In genomic region chr2:69821711-69822110, GRCm38 (mm10) we compare ENCODE assay signal across 8 mouse cellular contexts. TPM values are rescaled to one million over a fixed set of nuclear protein-coding genes. Genes with fewer than 3 reads are reported as not detected.
DNase-seq lines count a peak whose midpoint lies in the region; ATAC-seq and TF ChIP-seq lines count a peak whose summit lies in the region.

Klhl23 (plus strand) TSS chr2:69821944.

- H3K4me3 ChIP-seq in kidney, adult 2 months (ENCODE audit: insufficient read depth, low read depth, low read length): peak within 1 kb of the TSS; percentile 85
- H3K4me3 ChIP-seq in forebrain, embryonic 16.5 days (replicated peaks; ENCODE audit: low read length): peak within 1 kb of the TSS; percentile 81
- peak within 1 kb of the TSS; percentile 87 for H3K4me3 ChIP-seq in hindbrain, embryonic 13.5 days
- H3K4me3 ChIP-seq in liver, embryonic 15.5 days (replicated peaks): peak within 1 kb of the TSS; percentile 96
- H3K4me3 ChIP-seq in neural tube, embryonic 13.5 days: peak within 1 kb of the TSS; percentile 80

- no peak for TF ChIP-seq POLR2A in kidney, adult 2 months (IDR thresholded peaks at IDR 0.05; ENCODE audit: low read depth, low read length)

- no peak for ATAC-seq in forebrain, embryonic 16.5 days
- ATAC-seq in hindbrain, embryonic 13.5 days (ENCODE audit: low FRiP score): no peak
- ATAC-seq in liver, embryonic 15.5 days (ENCODE audit: insufficient read depth): peak; percentile 30
- ATAC-seq in neural tube, embryonic 13.5 days (ENCODE audit: low read depth): no peak
- no peak for ATAC-seq in activated CD4-positive, CD25-positive, alpha-beta regulatory T cell, adult 4 months

- DNase-seq in kidney, adult 2 months: no peak
- DNase-seq in kidney, adult 11 months: no peak
- peak; percentile 17 for DNase-seq in adrenal gland, postnatal 14 days

- no peaks in the 10 kb centered on the region for H3K9me3 ChIP-seq in forebrain, embryonic 16.5 days (ENCODE audit: control insufficient read depth, low read length)
- no peaks in the 10 kb centered on the region for H3K9me3 ChIP-seq in hindbrain, embryonic 13.5 days
- H3K9me3 ChIP-seq in liver, embryonic 15.5 days (replicated peaks): no peaks in the 10 kb centered on the region
- no peaks in the 10 kb centered on the region for H3K9me3 ChIP-seq in neural tube, embryonic 13.5 days

- no peaks in the 10 kb centered on the region for H3K4me1 ChIP-seq in kidney, adult 2 months (ENCODE audit: control insufficient read depth, insufficient read depth, low read length)
- H3K4me1 ChIP-seq in forebrain, embryonic 16.5 days (replicated peaks; ENCODE audit: control insufficient read depth, insufficient read depth, low read length): peaks cover 23% of the 10 kb centered on the region
- H3K4me1 ChIP-seq in hindbrain, embryonic 13.5 days (replicated peaks): peaks cover 38% of the 10 kb centered on the region
- H3K4me1 ChIP-seq in liver, embryonic 15.5 days (replicated peaks): peaks cover 76% of the 10 kb centered on the region
- H3K4me1 ChIP-seq in neural tube, embryonic 13.5 days (replicated peaks): peaks cover 40% of the 10 kb centered on the region

- TF ChIP-seq CTCF in kidney, adult 2 months (conservative IDR thresholded peaks at IDR 0.05; ENCODE audit: insufficient read depth, insufficient read length, low read depth, low read length): no peak

- no peaks in the 10 kb centered on the region for H3K27me3 ChIP-seq in kidney, adult 2 months (replicated peaks; ENCODE audit: control insufficient read depth, insufficient read depth, low read length)
- no peaks in the 10 kb centered on the region for H3K27me3 ChIP-seq in forebrain, embryonic 16.5 days (replicated peaks; ENCODE audit: control insufficient read depth, insufficient read depth, low read length)
- no peaks in the 10 kb centered on the region for H3K27me3 ChIP-seq in hindbrain, embryonic 13.5 days
- H3K27me3 ChIP-seq in liver, embryonic 15.5 days: no peaks in the 10 kb centered on the region
- no peaks in the 10 kb centered on the region for H3K27me3 ChIP-seq in neural tube, embryonic 13.5 days

- 20% methylated on average over 8 of the region's 8 CpGs for WGBS in kidney, adult 2 months
- WGBS in forebrain, embryonic 16.5 days: 31% methylated on average over 8 of the region's 8 CpGs
- WGBS in hindbrain, embryonic 13.5 days: 27% methylated on average over 8 of the region's 8 CpGs
- under 1% methylated on average over 8 of the region's 8 CpGs for WGBS in liver, embryonic 15.5 days (ENCODE audit: insufficient replicate concordance)
- 32% methylated on average over 8 of the region's 8 CpGs for WGBS in neural tube, embryonic 13.5 days

- H3K27ac ChIP-seq in kidney, adult 2 months (ENCODE audit: insufficient read depth, low read depth, low read length): no peak within 1 kb of the TSS
- peak within 1 kb of the TSS; percentile 93 for H3K27ac ChIP-seq in forebrain, embryonic 16.5 days (ENCODE audit: low read length)
- H3K27ac ChIP-seq in hindbrain, embryonic 13.5 days: peak within 1 kb of the TSS; percentile 95
- H3K27ac ChIP-seq in liver, embryonic 15.5 days (replicated peaks): peak within 1 kb of the TSS; percentile 93
- H3K27ac ChIP-seq in neural tube, embryonic 13.5 days (replicated peaks): peak within 1 kb of the TSS; percentile 96

- peak within 1 kb of the TSS; percentile 64 for H3K4me2 ChIP-seq in forebrain, embryonic 16.5 days (ENCODE audit: low read length)
- peak within 1 kb of the TSS; percentile 80 for H3K4me2 ChIP-seq in hindbrain, embryonic 13.5 days
- peak within 1 kb of the TSS; percentile 94 for H3K4me2 ChIP-seq in liver, embryonic 15.5 days
- peak within 1 kb of the TSS; percentile 75 for H3K4me2 ChIP-seq in neural tube, embryonic 13.5 days

- peak within 1 kb of the TSS; percentile 96 for H3K9ac ChIP-seq in forebrain, embryonic 16.5 days (replicated peaks; ENCODE audit: low read depth, low read length)
- H3K9ac ChIP-seq in hindbrain, embryonic 13.5 days: peak within 1 kb of the TSS; percentile 94
- peak within 1 kb of the TSS; percentile 96 for H3K9ac ChIP-seq in liver, embryonic 15.5 days
- H3K9ac ChIP-seq in neural tube, embryonic 13.5 days: peak within 1 kb of the TSS; percentile 98

- no peaks in the 10 kb centered on the region for H3K36me3 ChIP-seq in kidney, adult 2 months (ENCODE audit: control insufficient read depth, insufficient read depth, low read length)
- H3K36me3 ChIP-seq in forebrain, embryonic 16.5 days (ENCODE audit: control insufficient read depth, insufficient read depth): no peaks in the 10 kb centered on the region
- H3K36me3 ChIP-seq in hindbrain, embryonic 13.5 days: peaks cover 4% of the 10 kb centered on the region; the same call in 1 of the 2 replicates
- H3K36me3 ChIP-seq in liver, embryonic 15.5 days (replicated peaks): peaks cover 22% of the 10 kb centered on the region
- peaks cover 13% of the 10 kb centered on the region for H3K36me3 ChIP-seq in neural tube, embryonic 13.5 days

RNA-seq across cellular contexts. Expression of gene Klhl23, which starts in this region (rescaled TPM):
- polyA plus RNA-seq in kidney, adult 2 months (2012; rRNA removed): 0.57 and 1.1 TPM in 2 replicates
- total RNA-seq in adrenal gland, postnatal 14 days (2021): 10.6 and 11.0 TPM in 2 replicates
- 71.7 and 81.2 TPM in 2 replicates for polyA plus RNA-seq in forebrain, embryonic 16.5 days (2015; fragmentation: Nextera tagmentation; extraction: Ambion mirVana)
- 66.8 and 67.4 TPM in 2 replicates for polyA plus RNA-seq in hindbrain, embryonic 13.5 days (2015; fragmentation: Nextera tagmentation; extraction: Ambion mirVana)
- polyA plus RNA-seq in liver, embryonic 15.5 days (2015; fragmentation: Nextera tagmentation; extraction: Ambion mirVana): 18.1 and 19.4 TPM in 2 replicates
- 57.9 and 67.3 TPM in 2 replicates for polyA plus RNA-seq in neural tube, embryonic 13.5 days (2015; fragmentation: Nextera tagmentation; extraction: Ambion mirVana)
- under 1 TPM in 1 of 2 experiments, not detected in 1; 0.34 TPM for polyA plus RNA-seq in activated CD4-positive, CD25-positive, alpha-beta regulatory T cell, adult 4 months (2017; shearing (Covaris generic))
